Mouse (Mus musculus) limb, embryonic 14.5 days (tissue): Measurements from ENCODE around the gene Aaed1. TPM values are rescaled to one million over a fixed set of nuclear protein-coding genes. Genes with fewer than 3 reads are reported as not detected.

ENCODE experiments used
- ATAC-seq: fragments of 200-750 bp; cut with Nextera tagmentation; 2 replicates; pipeline ENCODE4 v1.8.0; 2017; ENCODE audit warnings: low read depth, moderate number of reproducible peaks, moderate TSS enrichment; ENCODE audit not compliant: low FRiP score
- DNase-seq: peaks from one replicate; pipeline ENCODE4 v3.0.0-alpha.2; 2015; ENCODE audit warnings: low spot score
- H3K27ac ChIP-seq: fragments of 300-500 bp; sonication (generic); replicated peaks from 2 replicates; pipeline ENCODE4 v1.5.1; 2014; ENCODE audit warnings: low read depth, mild to moderate bottlenecking, low read length, moderate library complexity, mixed read lengths
- H3K27me3 ChIP-seq: fragments of 300-500 bp; sonication (generic); 2 replicates; pipeline ENCODE4 v1.6.1; 2014; ENCODE audit warnings: low read length, mixed read lengths; ENCODE audit not compliant: control insufficient read depth, insufficient read depth
- H3K36me3 ChIP-seq: fragments of 300-500 bp; sonication (generic); 2 replicates; pipeline ENCODE4 v1.6.1; 2014; ENCODE audit warnings: mild to moderate bottlenecking, low read length, moderate library complexity, mixed read lengths; ENCODE audit not compliant: control insufficient read depth, insufficient read depth
- H3K4me1 ChIP-seq: fragments of 300-500 bp; sonication (generic); 2 replicates; pipeline ENCODE4 v1.6.1; 2014; ENCODE audit warnings: antibody characterized with exemption, low read length, mixed read lengths; ENCODE audit not compliant: control insufficient read depth, insufficient read depth
- H3K4me2 ChIP-seq: fragments of 300-500 bp; sonication (generic); replicated peaks from 2 replicates; pipeline ENCODE4 v1.6.1; 2014; ENCODE audit warnings: low read depth, mild to moderate bottlenecking, low read length, moderate library complexity; ENCODE audit not compliant: severe bottlenecking
- H3K4me3 ChIP-seq: fragments of 300-500 bp; sonication (generic); replicated peaks from 2 replicates; pipeline ENCODE4 v1.5.1; 2014; ENCODE audit warnings: low read length
- H3K9ac ChIP-seq: fragments of 300-500 bp; sonication (generic); 2 replicates; pipeline ENCODE4 v1.6.1; 2014; ENCODE audit warnings: mild to moderate bottlenecking, low read depth, low read length, moderate library complexity; ENCODE audit not compliant: severe bottlenecking
- H3K9me3 ChIP-seq: fragments of 300-500 bp; sonication (generic); 2 replicates; pipeline ENCODE4 v1.6.1; 2016; ENCODE audit warnings: low read length; ENCODE audit not compliant: control insufficient read depth
- POLR2A ChIP-seq: fragments of 200-500 bp; IDR thresholded peaks from 2 replicates; pipeline ENCODE4 v1.8.0; 2012; ENCODE audit warnings: inconsistent platforms, mild to moderate bottlenecking, moderate library complexity, borderline replicate concordance; ENCODE audit not compliant: insufficient read depth, insufficient read length; ENCODE audit errors: extremely low read depth
- WGBS: fragments of 180-500 bp; shearing (Covaris S2); extraction: QIAGEN DNeasy Blood & Tissue Kit; methylation state at CpG from one replicate; pipeline ENCODE4 v1.1.7; 2014; 5-methylcytosine and 5-hydroxymethylcytosine counted together
- polyA plus RNA-seq, 2 experiments: library from polyadenylated mRNA; depleted of rRNA in 1 of 2; stranded (reverse) in 1 of 2; unstranded in 1 of 2; fragments of >200 nt; fragmentation: Nextera tagmentation in 1 of 2; extraction: Ambion mirVana in 1 of 2; gene quantifications; 2 replicates each; pipeline versions ENCODE4 v1.2.1 to v1.2.3; 2012 to 2014

The Aaed1 gene
- polyA plus RNA-seq, 2 experiments = 19.8 to 31.9 TPM

DNA sequence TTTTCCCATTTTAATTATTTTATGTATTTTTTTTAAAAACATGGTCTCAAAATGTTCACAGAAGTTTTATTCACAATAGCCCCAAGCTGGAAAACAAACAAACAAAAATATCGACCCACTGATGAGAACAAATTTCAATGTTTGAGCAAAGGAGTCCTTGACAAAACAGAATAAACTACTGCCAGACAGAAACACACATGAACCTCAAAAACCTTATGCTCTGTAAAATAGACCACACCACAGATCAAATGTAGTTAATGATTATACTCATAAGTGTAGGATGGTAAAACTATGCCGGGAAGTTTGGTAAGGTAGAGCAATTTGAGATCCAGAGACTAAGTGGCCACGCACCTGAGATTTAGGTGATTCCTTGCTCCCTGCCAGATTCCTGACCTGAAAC lies 20.6 kb upstream of the Aaed1 start:
- ATAC-seq (no peak), DNase-seq (no peak)
- H3K4me3 ChIP-seq = no peak overlapping the region
- 79% methylated on average over 3 of the region's 3 CpGs for WGBS
- no peaks in the 10 kb centered on the region for H3K27me3 ChIP-seq
- no peak for TF ChIP-seq POLR2A
- no peaks in the 10 kb centered on the region for H3K4me1 ChIP-seq
- no peaks in the 10 kb centered on the region for H3K9me3 ChIP-seq
- H3K4me2 ChIP-seq = no peak overlapping the region
- no peak overlapping the region for H3K9ac ChIP-seq
- H3K36me3 ChIP-seq = no peaks in the 10 kb centered on the region
- no peak overlapping the region for H3K27ac ChIP-seq

DNA sequence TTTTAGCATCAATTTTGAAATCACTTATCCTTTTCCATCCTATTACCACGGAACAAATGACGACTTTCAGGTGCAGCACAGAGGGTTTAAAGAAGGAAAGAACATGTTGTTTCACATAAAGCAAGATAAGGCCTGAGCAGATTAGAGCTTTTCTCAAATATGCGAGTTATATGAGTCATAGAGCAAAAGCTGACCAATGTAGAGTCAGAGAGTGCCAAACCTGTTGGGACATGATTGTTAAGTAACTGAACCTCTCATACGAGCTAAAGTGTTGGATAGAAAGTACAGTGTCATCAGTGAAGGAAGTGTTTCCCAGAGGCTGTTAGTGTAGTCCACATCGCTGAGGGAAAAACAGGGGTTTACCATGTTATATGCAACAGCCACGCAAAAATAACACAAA lies 19.8 kb upstream of the Aaed1 start:
- 75% methylated on average over 6 of the region's 6 CpGs for WGBS
- no peak overlapping the region for H3K9ac ChIP-seq

GRCm38 (mm10) chr13:64322561-64323281 lies 10.2 kb upstream of the Aaed1 start:
- Histone ChIP-seq H3K27me3 (no peaks in the 10 kb centered on the region), H3K4me3 (no peak overlapping the region), H3K36me3 (no peaks in the 10 kb centered on the region), H3K27ac (no peak overlapping the region), H3K4me1 (no peaks in the 10 kb centered on the region), H3K9me3 (no peaks in the 10 kb centered on the region), H3K9ac (no peak overlapping the region), H3K4me2 (no peak overlapping the region)
- WGBS = 77% methylated on average over 8 of the region's 8 CpGs
- no peak for TF ChIP-seq POLR2A
- no peak for DNase-seq
- no peak for ATAC-seq

More for the DNA sequence above, 19.8 kb upstream of the Aaed1 start:
- H3K4me3 ChIP-seq = no peak overlapping the region
- H3K27ac ChIP-seq = no peak overlapping the region
- no peaks in the 10 kb centered on the region for H3K36me3 ChIP-seq
- DNase-seq (no peak), ATAC-seq (no peak)
- no peaks in the 10 kb centered on the region for H3K9me3 ChIP-seq
- no peaks in the 10 kb centered on the region for H3K27me3 ChIP-seq
- H3K4me1 ChIP-seq = no peaks in the 10 kb centered on the region
- no peak overlapping the region for H3K4me2 ChIP-seq
- TF ChIP-seq POLR2A = no peak

- H3K27me3 ChIP-seq = no peaks in the 10 kb centered on the region
- H3K9me3 ChIP-seq = no peaks in the 10 kb centered on the region
- H3K27ac ChIP-seq = no peak overlapping the region
- WGBS = 73% methylated on average over 8 of the region's 8 CpGs
- ATAC-seq = no peak
- no peak overlapping the region for H3K4me3 ChIP-seq
- no peak for TF ChIP-seq POLR2A
- no peak overlapping the region for H3K9ac ChIP-seq
- no peaks in the 10 kb centered on the region for H3K4me1 ChIP-seq
- no peaks in the 10 kb centered on the region for H3K36me3 ChIP-seq
- H3K4me2 ChIP-seq = no peak overlapping the region
- no peak for DNase-seq
Measured at GRCm38 (mm10) chr13:64320334-64320733, 7.8 kb upstream of the Aaed1 start.

GRCm38 (mm10) chr13:64319782-64320181 lies 7.3 kb upstream of the Aaed1 start:
- H3K4me2 ChIP-seq = no peak overlapping the region
- H3K27me3 ChIP-seq = no peaks in the 10 kb centered on the region
- no peak for ATAC-seq
- H3K9ac ChIP-seq = no peak overlapping the region
- H3K4me1 ChIP-seq = no peaks in the 10 kb centered on the region
- no peak overlapping the region for H3K27ac ChIP-seq
- no peaks in the 10 kb centered on the region for H3K36me3 ChIP-seq
- H3K4me3 ChIP-seq = no peak overlapping the region
- DNase-seq = no peak
- H3K9me3 ChIP-seq = no peaks in the 10 kb centered on the region
- no peak for TF ChIP-seq POLR2A
